Mouse (Mus musculus): ENCODE data around the gene Ptrhd1. TPM values are rescaled to one million over a fixed set of nuclear protein-coding genes. Genes with fewer than 3 reads are reported as not detected.
"Not testable (repeated sequence)": the region's sequence is repeated elsewhere in the genome, so short reads cannot be mapped to it uniquely, and the experiment has no call there.

Ptrhd1 gene
- polyA plus RNA-seq, 1 experiment from 2014 or later: 2.1 TPM

DNA sequence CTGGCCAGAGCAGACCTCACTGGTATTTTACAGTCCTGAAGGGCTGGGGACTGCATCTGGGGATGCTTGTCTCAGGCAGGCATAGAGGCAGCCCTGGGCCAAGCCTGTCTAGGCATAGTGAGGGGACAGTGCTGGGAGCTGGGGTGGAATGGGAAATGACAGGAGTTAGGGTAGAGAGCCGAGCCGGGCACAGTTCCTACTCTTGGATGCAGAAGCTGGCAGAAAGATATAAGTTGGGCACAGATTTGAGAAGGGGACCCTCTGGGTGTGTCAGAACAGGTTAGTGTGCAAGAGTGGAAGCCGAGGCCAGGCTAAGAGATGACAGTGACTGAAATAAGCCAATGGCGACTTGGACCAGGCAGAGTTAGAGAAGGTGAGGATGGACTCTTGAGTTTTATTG, 31.6 kb upstream of the Ptrhd1 start:
- Histone ChIP-seq H3K27me3 (no peaks in the 10 kb centered on the region), H3K9ac (no peak overlapping the region), H3K4me1 (replicated peaks) (no peaks in the 10 kb centered on the region), H3K9me3 (replicated peaks) (no peaks in the 10 kb centered on the region), H3K36me3 (replicated peaks) (no peaks in the 10 kb centered on the region), H3K4me3 (replicated peaks) (no peak overlapping the region), H3K27ac (replicated peaks) (no peak overlapping the region), H3K4me2 (no peak overlapping the region)
- no peak for ATAC-seq (ENCODE audit: insufficient read depth)
- 68% methylated on average over 4 of the region's 4 CpGs for WGBS (ENCODE audit: insufficient replicate concordance)

DNA sequence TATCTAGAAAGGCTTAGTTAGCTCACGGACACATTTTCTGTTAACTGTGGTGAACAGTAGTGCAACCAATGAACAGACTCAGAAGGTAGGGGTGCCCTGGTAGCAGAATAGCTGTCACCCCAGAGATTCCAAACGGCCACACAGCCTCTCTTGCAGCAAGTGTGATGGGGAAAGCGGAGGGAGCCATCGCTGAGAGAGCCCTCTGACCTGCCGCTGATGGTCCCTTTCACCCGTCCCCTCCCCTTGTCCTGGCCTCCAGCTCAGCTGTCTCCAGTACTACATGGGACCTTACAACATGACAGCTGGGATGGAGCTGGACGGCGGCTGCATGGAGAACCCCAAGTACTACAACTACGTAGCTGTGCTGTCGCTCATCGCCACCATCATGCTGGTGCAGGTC, 27.7 kb upstream of the Ptrhd1 start:
- Histone ChIP-seq H3K27me3 (no peaks in the 10 kb centered on the region), H3K4me1 (replicated peaks) (no peaks in the 10 kb centered on the region), H3K9ac (no peak overlapping the region), H3K9me3 (replicated peaks) (no peaks in the 10 kb centered on the region), H3K4me2 (no peak overlapping the region), H3K4me3 (replicated peaks) (no peak overlapping the region), H3K36me3 (replicated peaks) (peaks cover 8% of the 10 kb centered on the region; the same call in 1 of the 2 replicates), H3K27ac (replicated peaks) (no peak overlapping the region)
- ATAC-seq (ENCODE audit: insufficient read depth): no peak
- WGBS (ENCODE audit: insufficient replicate concordance): 85% methylated on average over 11 of the region's 11 CpGs

- Histone ChIP-seq H3K4me3 (replicated peaks) (no peak overlapping the region), H3K9ac (no peak overlapping the region), H3K36me3 (replicated peaks) (peaks cover 27% of the 10 kb centered on the region), H3K9me3 (replicated peaks) (no peaks in the 10 kb centered on the region), H3K4me1 (replicated peaks) (no peaks in the 10 kb centered on the region), H3K4me2 (no peak overlapping the region), H3K27me3 (no peaks in the 10 kb centered on the region), H3K27ac (replicated peaks) (no peak overlapping the region)
- no peak for ATAC-seq (ENCODE audit: insufficient read depth)
- 68% methylated on average over 15 of the region's 15 CpGs for WGBS (ENCODE audit: insufficient replicate concordance)
These were observed 25.3 kb upstream of the Ptrhd1 start for GRCm38 (mm10) chr12:4208405-4209133.

- H3K4me1 ChIP-seq (replicated peaks): no peaks in the 10 kb centered on the region
- H3K9me3 ChIP-seq (replicated peaks): no peaks in the 10 kb centered on the region
- no peak overlapping the region for H3K9ac ChIP-seq
- H3K27ac ChIP-seq (replicated peaks): no peak overlapping the region
- H3K4me2 ChIP-seq: no peak overlapping the region
- ATAC-seq (ENCODE audit: insufficient read depth): no peak
- peaks cover 33% of the 10 kb centered on the region for H3K36me3 ChIP-seq (replicated peaks)
- H3K27me3 ChIP-seq: no peaks in the 10 kb centered on the region
- H3K4me3 ChIP-seq (replicated peaks): no peak overlapping the region
- 90% methylated on average over 9 of the region's 9 CpGs for WGBS (ENCODE audit: insufficient replicate concordance)
These were observed 24.6 kb upstream of the Ptrhd1 start for GRCm38 (mm10) chr12:4209196-4209595.

DNA sequence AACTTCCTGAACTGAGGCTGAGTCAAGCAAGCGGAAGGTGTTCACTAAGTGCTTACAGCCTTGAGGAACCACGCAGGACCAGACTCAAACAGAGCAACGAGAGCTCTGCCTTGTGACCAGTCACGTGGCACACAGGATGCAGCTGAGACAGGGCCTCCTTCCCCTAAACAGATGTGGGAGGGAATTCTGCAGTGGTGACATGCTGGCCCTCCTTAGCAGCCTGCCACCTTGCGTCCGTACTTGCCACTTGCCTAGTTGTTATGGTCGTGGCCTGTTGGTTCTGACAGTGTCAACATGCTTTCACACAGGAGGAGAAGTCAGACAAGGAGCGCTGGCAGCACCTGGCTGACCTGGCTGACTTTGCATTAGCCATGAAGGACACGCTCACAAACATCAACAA, 22.7 kb upstream of the Ptrhd1 start:
- no peak overlapping the region for H3K4me3 ChIP-seq (replicated peaks)
- no peak overlapping the region for H3K4me2 ChIP-seq
- H3K27me3 ChIP-seq: no peaks in the 10 kb centered on the region
- 61% methylated on average over 9 of the region's 9 CpGs for WGBS (ENCODE audit: insufficient replicate concordance)
- no peaks in the 10 kb centered on the region for H3K4me1 ChIP-seq (replicated peaks)
- H3K27ac ChIP-seq (replicated peaks): no peak overlapping the region
- no peak overlapping the region for H3K9ac ChIP-seq
- peaks cover 53% of the 10 kb centered on the region for H3K36me3 ChIP-seq (replicated peaks)
- H3K9me3 ChIP-seq (replicated peaks): no peaks in the 10 kb centered on the region
- ATAC-seq (ENCODE audit: insufficient read depth): no peak

DNA sequence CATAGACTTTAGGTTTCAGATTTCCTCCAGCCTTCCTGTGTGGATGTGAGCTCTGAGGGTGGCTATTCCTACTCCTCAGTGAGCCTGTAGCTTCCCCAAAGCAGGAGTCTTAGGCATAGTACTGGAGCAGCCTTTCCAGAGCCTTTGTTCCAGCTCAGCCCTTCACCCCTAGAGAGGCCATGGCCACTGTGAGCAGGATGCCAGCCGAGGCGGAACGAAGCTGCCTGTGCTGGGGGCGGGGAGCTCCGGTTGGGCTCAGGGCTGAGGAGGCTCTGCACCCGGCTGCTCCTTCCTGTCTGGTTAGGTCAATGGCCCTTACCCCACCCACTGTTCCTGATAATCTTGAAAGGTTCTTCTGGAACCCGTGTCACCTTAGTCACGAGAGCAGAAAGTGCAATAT, 20.9 kb upstream of the Ptrhd1 start:
- Histone ChIP-seq H3K9ac (no peak overlapping the region), H3K4me2 (no peak overlapping the region), H3K27ac (replicated peaks) (no peak overlapping the region), H3K9me3 (replicated peaks) (no peaks in the 10 kb centered on the region), H3K4me1 (replicated peaks) (no peaks in the 10 kb centered on the region), H3K36me3 (replicated peaks) (peaks cover 70% of the 10 kb centered on the region), H3K27me3 (no peaks in the 10 kb centered on the region), H3K4me3 (replicated peaks) (no peak overlapping the region)
- WGBS (ENCODE audit: insufficient replicate concordance): 65% methylated on average over 8 of the region's 8 CpGs
- ATAC-seq (ENCODE audit: insufficient read depth): no peak

GRCm38 (mm10) chr12:4230156-4230555, 3.7 kb upstream of the Ptrhd1 start:
- H3K27ac ChIP-seq (replicated peaks): no peak overlapping the region
- no peaks in the 10 kb centered on the region for H3K27me3 ChIP-seq
- no peaks in the 10 kb centered on the region for H3K9me3 ChIP-seq (replicated peaks)
- H3K4me2 ChIP-seq: no peak overlapping the region
- ATAC-seq (ENCODE audit: insufficient read depth): no peak
- WGBS (ENCODE audit: insufficient replicate concordance): 80% methylated on average over 7 of the region's 7 CpGs
- H3K4me3 ChIP-seq (replicated peaks): no peak overlapping the region
- H3K9ac ChIP-seq: no peak overlapping the region
- H3K36me3 ChIP-seq (replicated peaks): peaks cover 53% of the 10 kb centered on the region
- peaks cover 23% of the 10 kb centered on the region for H3K4me1 ChIP-seq (replicated peaks)

DNA sequence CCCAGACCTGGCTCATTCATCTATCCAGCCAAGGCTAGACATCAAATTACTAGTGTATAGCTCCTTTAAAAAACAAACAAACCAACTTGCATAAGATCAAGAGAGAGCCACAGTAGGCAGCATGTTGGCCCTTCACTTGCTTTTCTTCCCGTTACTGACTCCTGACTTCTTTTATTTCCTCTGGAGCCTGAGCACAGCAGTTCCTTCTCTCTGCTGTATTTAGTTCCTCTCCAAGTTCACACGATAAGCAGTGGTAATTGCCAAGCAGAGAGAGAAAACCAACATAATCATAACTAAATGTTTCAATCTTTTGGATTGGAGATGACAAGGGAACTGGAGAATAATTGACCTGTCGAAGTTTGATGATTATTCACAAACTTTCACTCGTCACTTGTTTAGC, 1.1 kb upstream of the Ptrhd1 start:
- peak overlapping the region; percentile 69 for H3K9ac ChIP-seq
- no peak for ATAC-seq (ENCODE audit: insufficient read depth)
- WGBS (ENCODE audit: insufficient replicate concordance): 10% methylated on average over 4 of the region's 4 CpGs
- H3K4me1 ChIP-seq (replicated peaks): peaks cover 23% of the 10 kb centered on the region
- H3K4me3 ChIP-seq (replicated peaks): peak overlapping the region; percentile 81
- H3K9me3 ChIP-seq (replicated peaks): no peaks in the 10 kb centered on the region
- H3K27me3 ChIP-seq: no peaks in the 10 kb centered on the region
- 0 out of 2 replicates have a peak overlapping the region, but pooled peaks have one; percentile 4 for H3K27ac ChIP-seq (replicated peaks)
- peaks cover 28% of the 10 kb centered on the region for H3K36me3 ChIP-seq (replicated peaks)
- peak overlapping the region; percentile 78 for H3K4me2 ChIP-seq

DNA sequence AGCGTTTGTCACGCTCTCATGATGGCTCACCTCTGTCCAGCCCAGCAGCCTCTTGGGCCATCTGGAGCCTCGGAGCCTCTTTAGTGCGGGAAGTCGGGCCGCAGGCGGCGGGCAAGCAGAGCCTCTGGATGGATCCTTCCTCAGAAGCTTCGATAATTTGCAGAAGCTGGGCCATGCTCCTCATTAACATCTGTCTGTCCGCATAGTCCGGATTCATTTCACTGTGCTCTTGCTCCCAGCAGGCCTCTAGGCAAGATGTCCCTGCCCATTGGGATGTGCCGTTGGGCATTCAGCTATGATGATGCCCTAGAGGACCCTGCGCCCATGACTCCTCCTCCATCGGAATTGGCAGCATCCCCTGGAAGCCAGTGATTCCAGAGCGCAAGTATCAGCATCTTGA, 3.7 kb downstream of the Ptrhd1 start:
- 79% methylated on average over 15 of the region's 15 CpGs for WGBS (ENCODE audit: insufficient replicate concordance)
- 0 out of 2 replicates have a peak, but pooled peaks cover 3% of the 10 kb centered on the region for H3K36me3 ChIP-seq (replicated peaks)
- H3K4me1 ChIP-seq (replicated peaks): peaks cover 13% of the 10 kb centered on the region

DNA sequence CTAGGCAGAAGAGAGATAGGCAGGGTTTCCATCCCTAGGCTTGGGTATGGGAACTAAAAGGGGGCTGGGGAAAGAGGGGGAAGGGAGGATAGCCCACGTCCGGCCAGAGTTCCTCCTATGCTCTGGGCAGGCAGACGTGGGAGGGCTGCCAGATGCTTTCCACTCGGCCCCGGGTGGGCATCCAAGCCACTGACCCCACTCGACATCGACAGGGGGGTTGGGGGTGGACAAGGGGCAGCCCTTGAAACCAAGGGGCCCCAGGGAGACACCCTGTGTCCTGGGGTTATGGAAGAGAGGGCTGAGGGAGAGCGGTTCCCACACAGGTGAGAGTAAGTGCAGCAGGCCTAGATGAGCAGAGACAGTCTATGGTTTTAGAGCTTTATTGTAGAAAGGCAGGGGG, 6.5 kb downstream of the Ptrhd1 start:
- not testable (repeated sequence) for H3K9ac ChIP-seq; H3K4me1 ChIP-seq (replicated peaks); H3K27me3 ChIP-seq; H3K27ac ChIP-seq (replicated peaks); ATAC-seq (ENCODE audit: insufficient read depth); H3K9me3 ChIP-seq (replicated peaks); H3K4me3 ChIP-seq (replicated peaks); H3K36me3 ChIP-seq (replicated peaks); H3K4me2 ChIP-seq
- 70% methylated on average over 8 of the region's 8 CpGs for WGBS (ENCODE audit: insufficient replicate concordance)

More for the DNA sequence above, 3.7 kb downstream of the Ptrhd1 start:
- no peaks in the 10 kb centered on the region for H3K27me3 ChIP-seq
- no peak overlapping the region for H3K4me3 ChIP-seq (replicated peaks)
- no peak overlapping the region for H3K9ac ChIP-seq
- H3K9me3 ChIP-seq (replicated peaks): no peaks in the 10 kb centered on the region
- no peak for ATAC-seq (ENCODE audit: insufficient read depth)
- H3K4me2 ChIP-seq: no peak overlapping the region
- H3K27ac ChIP-seq (replicated peaks): no peak overlapping the region

GRCm38 (mm10) chr12:4243805-4244204, 10.0 kb downstream of the Ptrhd1 start:
- 53% methylated on average over 2 of the region's 2 CpGs for WGBS (ENCODE audit: insufficient replicate concordance)
- ATAC-seq (ENCODE audit: insufficient read depth): no peak

DNA sequence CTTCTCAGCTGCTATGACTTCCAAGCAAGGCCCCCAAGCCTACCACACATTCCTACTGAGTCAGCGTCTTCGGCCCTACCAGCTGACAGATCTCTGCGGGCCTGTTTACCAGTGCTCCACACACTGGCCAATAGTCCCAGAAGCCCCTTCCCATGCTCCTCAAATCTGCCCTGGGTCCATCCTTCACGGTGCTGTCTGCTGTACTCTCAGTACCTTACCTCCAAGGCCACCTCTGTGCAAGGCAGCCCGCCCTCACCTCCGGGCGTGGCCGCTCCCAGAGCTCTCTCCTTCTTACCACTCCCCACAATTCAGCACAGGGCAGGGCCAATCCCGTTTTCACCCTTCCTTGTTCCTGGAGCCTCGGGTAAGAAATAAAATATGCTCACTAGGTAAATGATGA, 11.9 kb downstream of the Ptrhd1 start:
- WGBS (ENCODE audit: insufficient replicate concordance): 74% methylated on average over 10 of the region's 10 CpGs
- no peaks in the 10 kb centered on the region for H3K27me3 ChIP-seq
- no peak overlapping the region for H3K4me2 ChIP-seq
- no peak overlapping the region for H3K9ac ChIP-seq
- no peak overlapping the region for H3K4me3 ChIP-seq (replicated peaks)
- no peak overlapping the region for H3K27ac ChIP-seq (replicated peaks)
- H3K36me3 ChIP-seq (replicated peaks): no peaks in the 10 kb centered on the region
- ATAC-seq (ENCODE audit: insufficient read depth): no peak
- no peaks in the 10 kb centered on the region for H3K9me3 ChIP-seq (replicated peaks)
- H3K4me1 ChIP-seq (replicated peaks): no peaks in the 10 kb centered on the region

More at GRCm38 (mm10) chr12:4243805-4244204, 10.0 kb downstream of the Ptrhd1 start:
- no peaks in the 10 kb centered on the region for H3K4me1 ChIP-seq (replicated peaks)
- H3K9ac ChIP-seq: no peak overlapping the region
- no peak overlapping the region for H3K4me2 ChIP-seq
- H3K9me3 ChIP-seq (replicated peaks): no peaks in the 10 kb centered on the region
- H3K4me3 ChIP-seq (replicated peaks): no peak overlapping the region
- H3K27me3 ChIP-seq: no peaks in the 10 kb centered on the region
- no peaks in the 10 kb centered on the region for H3K36me3 ChIP-seq (replicated peaks)
- no peak overlapping the region for H3K27ac ChIP-seq (replicated peaks)
